Mouse (Mus musculus) urinary bladder, postnatal 25 days (tissue): ENCODE results near the gene Higd1a.

Experiments
- DNase-seq: peaks from one replicate; pipeline ENCODE4 v3.0.0; 2022; ENCODE audit warnings: low spot score

The Higd1a gene

GRCm38 (mm10) chr9:121858153-121858488 lies at the start of gene Higd1a:
Higd1a (minus strand) TSS chr9:121858362.
- DNase-seq = no peak

- DNase-seq = no peak
Measured at GRCm38 (mm10) chr9:121907356-121908070, 49.4 kb upstream of the Higd1a start.

- no peak for DNase-seq
Measured at GRCm38 (mm10) chr9:121906456-121906855, 48.3 kb upstream of the Higd1a start.

GRCm38 (mm10) chr9:121905556-121906185 lies 47.5 kb upstream of the Higd1a start:
- no peak for DNase-seq

- no peak for DNase-seq
Measured at GRCm38 (mm10) chr9:121904946-121905345, 46.8 kb upstream of the Higd1a start.

- DNase-seq = no peak
Measured at GRCm38 (mm10) chr9:121904319-121904718, 46.2 kb upstream of the Higd1a start.

GRCm38 (mm10) chr9:121903476-121904305 lies 45.5 kb upstream of the Higd1a start:
- DNase-seq = no peak

- no peak for DNase-seq
Measured at GRCm38 (mm10) chr9:121901710-121902700, 43.8 kb upstream of the Higd1a start.

GRCm38 (mm10) chr9:121900282-121900855 lies 42.2 kb upstream of the Higd1a start:
- no peak for DNase-seq

GRCm38 (mm10) chr9:121899306-121899705 lies 41.1 kb upstream of the Higd1a start:
- DNase-seq = no peak

GRCm38 (mm10) chr9:121898245-121898644 lies 40.1 kb upstream of the Higd1a start, which contains the start of gene Ackr2:
Ackr2 (plus strand) TSS chr9:121898355.
- DNase-seq = no peak

- DNase-seq = no peak
Measured at GRCm38 (mm10) chr9:121896820-121897219, 38.7 kb upstream of the Higd1a start.

GRCm38 (mm10) chr9:121895392-121895993 lies 37.3 kb upstream of the Higd1a start:
- no peak for DNase-seq

- DNase-seq = no peak
Measured at GRCm38 (mm10) chr9:121894447-121894846, 36.3 kb upstream of the Higd1a start.

- DNase-seq = no peak
Measured at GRCm38 (mm10) chr9:121892057-121892687, 34.0 kb upstream of the Higd1a start.

- DNase-seq = no peak
Measured at GRCm38 (mm10) chr9:121891301-121891700, 33.1 kb upstream of the Higd1a start.

GRCm38 (mm10) chr9:121890441-121890941 lies 32.3 kb upstream of the Higd1a start:
- DNase-seq = peak; percentile 52

- no peak for DNase-seq
Measured at GRCm38 (mm10) chr9:121889927-121890440, 31.8 kb upstream of the Higd1a start.

- DNase-seq = no peak
Measured at GRCm38 (mm10) chr9:121882015-121882457, 23.9 kb upstream of the Higd1a start.

- DNase-seq = no peak
Measured at GRCm38 (mm10) chr9:121881301-121881700, 23.1 kb upstream of the Higd1a start.
